8 mouse cellular contexts compared by ENCODE assay signal in the genomic region with DNA sequence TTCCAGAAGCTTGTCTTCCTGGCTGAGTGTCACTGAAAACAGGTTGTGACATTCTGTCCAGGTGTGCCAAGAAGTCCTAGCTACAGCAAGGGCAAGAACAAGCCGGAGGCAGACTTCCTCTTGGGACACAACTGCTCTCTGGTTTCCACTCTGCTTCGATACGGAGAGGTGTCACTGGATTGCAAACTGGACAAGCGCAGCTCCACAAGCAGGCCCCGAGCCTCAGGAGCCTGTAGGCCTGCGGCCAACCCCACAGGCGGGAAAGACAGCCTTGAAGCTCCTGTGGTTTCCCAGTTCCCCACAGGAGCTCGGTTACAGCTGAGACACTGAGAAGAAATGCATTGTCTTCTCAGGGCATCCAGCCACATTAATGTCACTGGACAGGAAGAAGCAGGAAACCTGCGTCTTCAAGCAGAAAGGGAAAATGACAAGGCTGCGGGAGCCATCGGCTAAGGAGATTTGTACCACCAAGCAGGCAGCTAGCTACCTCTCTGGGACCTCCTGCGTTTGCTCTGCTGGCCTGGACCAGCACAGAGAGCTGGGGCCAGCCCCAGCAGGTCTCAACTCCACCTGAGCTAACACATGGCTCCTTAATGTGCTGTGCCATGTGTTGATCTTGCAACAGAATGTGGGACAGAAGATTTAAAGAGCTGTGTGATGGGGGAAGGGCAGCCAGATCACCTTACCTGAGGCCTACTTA. TPM values are rescaled to one million over a fixed set of nuclear protein-coding genes. Genes with fewer than 3 reads are reported as not detected.
DNase-seq lines count a peak whose midpoint lies in the region; ATAC-seq and TF ChIP-seq lines count a peak whose summit lies in the region.

No protein-coding gene starts in this region.

- H3K79me2 ChIP-seq in myocyte (ENCODE audit: control insufficient read depth, insufficient read depth): peaks cover 8% of the 10 kb centered on the region

- ATAC-seq in embryonic facial prominence, embryonic 12.5 days (ENCODE audit: insufficient number of reproducible peaks, insufficient read depth, low FRiP score, low TSS enrichment): no peak
- no peak for ATAC-seq in hindbrain, embryonic 12.5 days (ENCODE audit: low FRiP score)
- ATAC-seq in megakaryocyte progenitor cell, adult 5-6 weeks (replicated peaks; ENCODE audit: poor library complexity): no peak

- TF ChIP-seq POLR2A in myocyte (IDR thresholded peaks at IDR 0.05; ENCODE audit: insufficient read length, low read depth): no peak

- peak; percentile 32 for DNase-seq in right cerebral cortex, postnatal 25 days
- DNase-seq in right cerebral cortex, postnatal 4 days: no peak
- peak; percentile 35 for DNase-seq in liver
- DNase-seq in ovary, postnatal 14 days (ENCODE audit: low spot score): no peak

- H3K27me3 ChIP-seq in embryonic facial prominence, embryonic 12.5 days: no peaks in the 10 kb centered on the region
- H3K27me3 ChIP-seq in hindbrain, embryonic 12.5 days: no peaks in the 10 kb centered on the region
- H3K27me3 ChIP-seq in myocyte (ENCODE audit: control insufficient read depth, insufficient read depth, insufficient read length): no peaks in the 10 kb centered on the region

- H3K36me3 ChIP-seq in embryonic facial prominence, embryonic 12.5 days: no peaks in the 10 kb centered on the region
- H3K36me3 ChIP-seq in hindbrain, embryonic 12.5 days: no peaks in the 10 kb centered on the region
- H3K36me3 ChIP-seq in myocyte (ENCODE audit: control insufficient read depth, insufficient read depth): no peaks in the 10 kb centered on the region

- H3K27ac ChIP-seq in embryonic facial prominence, embryonic 12.5 days: peak overlapping the region; percentile 98
- H3K27ac ChIP-seq in hindbrain, embryonic 12.5 days: peak overlapping the region; percentile 62

- H3K9me3 ChIP-seq in embryonic facial prominence, embryonic 12.5 days: no peaks in the 10 kb centered on the region
- H3K9me3 ChIP-seq in hindbrain, embryonic 12.5 days (replicated peaks): no peaks in the 10 kb centered on the region

- H3K4me3 ChIP-seq in embryonic facial prominence, embryonic 12.5 days: peak overlapping the region; percentile 82
- peak overlapping the region; percentile 87 for H3K4me3 ChIP-seq in hindbrain, embryonic 12.5 days
- peak overlapping the region; percentile 43 for H3K4me3 ChIP-seq in myocyte

- H3K4me2 ChIP-seq in embryonic facial prominence, embryonic 12.5 days (replicated peaks): peak overlapping the region; percentile 66
- H3K4me2 ChIP-seq in hindbrain, embryonic 12.5 days (replicated peaks): peak overlapping the region; percentile 85
- H3K4me2 ChIP-seq in myocyte (ENCODE audit: low read depth): peak overlapping the region; percentile 80

- H3K4me1 ChIP-seq in embryonic facial prominence, embryonic 12.5 days: peaks cover 41% of the 10 kb centered on the region
- H3K4me1 ChIP-seq in hindbrain, embryonic 12.5 days: peaks cover 30% of the 10 kb centered on the region

- 23% methylated on average over 12 of the region's 12 CpGs for WGBS in embryonic facial prominence, embryonic 12.5 days
- 37% methylated on average over 12 of the region's 12 CpGs for WGBS in hindbrain, embryonic 12.5 days

- no peak overlapping the region for H3ac ChIP-seq in myocyte (ENCODE audit: control insufficient read depth, insufficient read length)

- peak overlapping the region; percentile 47 for H3K9ac ChIP-seq in embryonic facial prominence, embryonic 12.5 days
- peak overlapping the region; percentile 36; the same call in 1 of the 2 replicates for H3K9ac ChIP-seq in hindbrain, embryonic 12.5 days

TF ChIP-seq in myocyte, 11 proteins besides CTCF, POLR2A, EP300 and RAD21:
- TF ChIP-seq CEBPB (IDR thresholded peaks at IDR 0.05; ENCODE audit: insufficient read depth, poor library complexity, severe bottlenecking) (no peak), E2F4 (IDR thresholded peaks at IDR 0.05; ENCODE audit: insufficient read depth) (no peak), USF1 (IDR thresholded peaks at IDR 0.05; ENCODE audit: low read depth) (no peak), POLR2AphosphoS2 (IDR thresholded peaks at IDR 0.05; ENCODE audit: insufficient read length, low read depth) (no peak), TCF3 (IDR thresholded peaks at IDR 0.05; ENCODE audit: insufficient read length, low read depth) (no peak), TCF12 (IDR thresholded peaks at IDR 0.05; ENCODE audit: insufficient read depth, poor library complexity, severe bottlenecking) (no peak), SRF (IDR thresholded peaks at IDR 0.05; ENCODE audit: control insufficient read depth, insufficient read length, low read depth) (no peak), REST (IDR thresholded peaks at IDR 0.05; ENCODE audit: insufficient read depth, insufficient read length) (no peak), MAX (IDR thresholded peaks at IDR 0.05; ENCODE audit: low read depth) (no peak), MYOG (IDR thresholded peaks at IDR 0.05; ENCODE audit: control insufficient read depth in 1 of 3, insufficient read depth in 1 of 3, insufficient read length in 2 of 3, low read depth in 2 of 3) (no peak), MYOD1 (IDR thresholded peaks at IDR 0.05; ENCODE audit: control insufficient read depth in 1 of 3, insufficient read length in 2 of 3, low read depth in 2 of 3) (no peak)
TF ChIP-seq in myocyte: peak in this region for 0.

RNA-seq across cellular contexts. Expression of a gene that starts 1.7 kb away (rescaled TPM):
- 44.0 and 45.9 TPM in 2 replicates for polyA plus RNA-seq in embryonic facial prominence, embryonic 12.5 days (2016; fragmentation: Nextera tagmentation; extraction: Ambion mirVana)
- 36.9 and 44.9 TPM in 2 replicates for polyA plus RNA-seq in hindbrain, embryonic 12.5 days (2016; fragmentation: Nextera tagmentation; extraction: Ambion mirVana)
- polyA plus RNA-seq in myocyte (2012; fragmentation: generic; extraction: Trizol): 6.1 TPM
- 20.5 and 25.0 TPM in 2 replicates for total RNA-seq in megakaryocyte progenitor cell, adult 5-6 weeks (2015)
- 14.2 and 21.7 TPM in 2 replicates for total RNA-seq in megakaryocyte progenitor cell, adult 5-6 weeks (2017)

Comparison
In these comparisons a context has a peak if more than half of its experiments do, and no peak if none do; other contexts are left out.
1. DNase-seq: peak in right cerebral cortex, postnatal 25 days (single experiment) and liver (single experiment); none in right cerebral cortex, postnatal 4 days (single experiment) and ovary, postnatal 14 days (single experiment).
2. Peak in every context shown above with its lines, with median percentiles within 50 percentile points of each other: H3K4me2 ChIP-seq and H3K4me3 ChIP-seq.